ENCODE assay signal across 24 mouse cellular contexts in genomic region chr7:108936591-108936990, GRCm38 (mm10). TPM values are rescaled to one million over a fixed set of nuclear protein-coding genes. Genes with fewer than 3 reads are reported as not detected.
DNase-seq lines count a peak whose midpoint lies in the region; ATAC-seq and TF ChIP-seq lines count a peak whose summit lies in the region.
"Had no signal": no experiment of that assay in that cellular context is flagged by ENCODE, and none has a peak within 500 bp of the region (broad histone marks: within the 10 kb centered on the region; RNA-seq: fewer than 3 reads in every experiment).

No protein-coding gene starts in this region.

- TF ChIP-seq CTCF in liver, postnatal 0 days (IDR thresholded peaks at IDR 0.05; ENCODE audit: low read depth) = no peak

- no peaks in the 10 kb centered on the region for H3K9me3 ChIP-seq in heart, embryonic 10.5 days
- no peaks in the 10 kb centered on the region for H3K9me3 ChIP-seq in heart, embryonic 12.5 days (replicated peaks)
- no peaks in the 10 kb centered on the region for H3K9me3 ChIP-seq in liver, embryonic 12.5 days (replicated peaks)
- no peaks in the 10 kb centered on the region for H3K9me3 ChIP-seq in liver, postnatal 0 days (ENCODE audit: low read length)
- no peaks in the 10 kb centered on the region for H3K9me3 ChIP-seq in liver, embryonic 13.5 days (replicated peaks)
- H3K9me3 ChIP-seq: embryonic facial prominence, embryonic 13.5 days; forebrain, embryonic 13.5 days; heart, embryonic 13.5 days had no signal

- WGBS in heart, embryonic 10.5 days = 94% methylated on average over 4 of the region's 4 CpGs
- WGBS in heart, embryonic 12.5 days = 94% methylated on average over 4 of the region's 4 CpGs
- WGBS in liver, embryonic 12.5 days (ENCODE audit: insufficient replicate concordance) = 85% methylated on average over 4 of the region's 4 CpGs
- WGBS in liver, postnatal 0 days (ENCODE audit: insufficient replicate concordance) = 91% methylated on average over 4 of the region's 4 CpGs
- 78% methylated on average over 4 of the region's 4 CpGs for WGBS in liver, embryonic 13.5 days (ENCODE audit: insufficient replicate concordance)

- H3K4me1 ChIP-seq in heart, embryonic 10.5 days = peaks cover 11% of the 10 kb centered on the region
- H3K4me1 ChIP-seq in heart, embryonic 12.5 days (replicated peaks) = peaks cover 12% of the 10 kb centered on the region
- peaks cover 22% of the 10 kb centered on the region for H3K4me1 ChIP-seq in liver, embryonic 12.5 days
- H3K4me1 ChIP-seq in liver, postnatal 0 days (ENCODE audit: insufficient read depth) = peaks cover 13% of the 10 kb centered on the region
- peaks cover 23% of the 10 kb centered on the region for H3K4me1 ChIP-seq in liver, embryonic 13.5 days (replicated peaks)

- ATAC-seq in heart, embryonic 12.5 days (ENCODE audit: insufficient number of reproducible peaks, low FRiP score) = no peak
- no peak for ATAC-seq in liver, embryonic 12.5 days
- no peak for ATAC-seq in liver, postnatal 0 days
- ATAC-seq in liver, embryonic 13.5 days (ENCODE audit: low read depth) = no peak
- ATAC-seq: forebrain, embryonic 13.5 days; hindbrain, postnatal 0 days had no signal

- H3K4me2 ChIP-seq in heart, embryonic 12.5 days = no peak overlapping the region
- peak overlapping the region; percentile 88; the same call in 1 of the 2 replicates for H3K4me2 ChIP-seq in liver, embryonic 12.5 days
- H3K4me2 ChIP-seq in liver, postnatal 0 days (ENCODE audit: low read depth, low read length) = no peak overlapping the region
- 0 out of 2 replicates have a peak overlapping the region, but pooled peaks have one; percentile 87 for H3K4me2 ChIP-seq in liver, embryonic 13.5 days

- H3K4me3 ChIP-seq in heart, embryonic 10.5 days = no peak overlapping the region
- H3K4me3 ChIP-seq in heart, embryonic 12.5 days = no peak overlapping the region
- no peak overlapping the region for H3K4me3 ChIP-seq in liver, embryonic 12.5 days
- H3K4me3 ChIP-seq in liver, postnatal 0 days (ENCODE audit: low read depth, low read length) = no peak overlapping the region
- H3K4me3 ChIP-seq in liver, embryonic 13.5 days (replicated peaks) = peak overlapping the region; percentile 84; the same call in 1 of the 2 replicates
- H3K4me3 ChIP-seq: forebrain, embryonic 13.5 days; gastrocnemius, adult 2 months; heart, embryonic 13.5 days had no signal

- H3K27ac ChIP-seq in heart, embryonic 10.5 days = no peak overlapping the region
- H3K27ac ChIP-seq in heart, embryonic 12.5 days (ENCODE audit: poor library complexity, severe bottlenecking) = no peak overlapping the region
- peak overlapping the region; percentile 22; the same call in 1 of the 2 replicates for H3K27ac ChIP-seq in liver, embryonic 12.5 days
- no peak overlapping the region for H3K27ac ChIP-seq in liver, postnatal 0 days (ENCODE audit: low read depth)
- no peak overlapping the region for H3K27ac ChIP-seq in liver, embryonic 13.5 days
- H3K27ac ChIP-seq: embryonic facial prominence, embryonic 13.5 days; forebrain, embryonic 13.5 days; gastrocnemius, adult 2 months; heart, embryonic 13.5 days; hindbrain, postnatal 0 days had no signal

- DNase-seq in heart, embryonic 10.5 days (ENCODE audit: low spot score) = peak; percentile 65
- DNase-seq in liver, postnatal 0 days = no peak
- DNase-seq in liver, embryonic 13.5 days = no peak
- no peak for DNase-seq in gastrocnemius, adult 8-10 months (ENCODE audit: low spot score in 2 of 2)
- DNase-seq: adrenal gland, postnatal 10 days; cerebellum, adult 11 months; cerebellum, adult 8-10 months; cerebellum, postnatal 36 days; gastrocnemius, adult 2 months; gastrocnemius, postnatal 36 days; heart, adult 18-20 months; heart, postnatal 36 days had no signal

- H3K9ac ChIP-seq in heart, embryonic 12.5 days = no peak overlapping the region
- H3K9ac ChIP-seq in liver, embryonic 12.5 days = peak overlapping the region; percentile 91; the same call in 1 of the 2 replicates
- no peak overlapping the region for H3K9ac ChIP-seq in liver, postnatal 0 days (replicated peaks)
- peak overlapping the region; percentile 89; the same call in 1 of the 2 replicates for H3K9ac ChIP-seq in liver, embryonic 13.5 days
- H3K9ac ChIP-seq: embryonic facial prominence, embryonic 13.5 days; forebrain, embryonic 13.5 days had no signal

- no peak for TF ChIP-seq EP300 in liver, postnatal 0 days (IDR thresholded peaks at IDR 0.05; ENCODE audit: low read depth)

- peaks cover 56% of the 10 kb centered on the region for H3K36me3 ChIP-seq in heart, embryonic 10.5 days
- peaks cover 54% of the 10 kb centered on the region for H3K36me3 ChIP-seq in heart, embryonic 12.5 days
- H3K36me3 ChIP-seq in liver, embryonic 12.5 days = peaks cover 61% of the 10 kb centered on the region
- H3K36me3 ChIP-seq in liver, postnatal 0 days (replicated peaks; ENCODE audit: insufficient read depth, low read length) = peaks cover 45% of the 10 kb centered on the region
- peaks cover 59% of the 10 kb centered on the region for H3K36me3 ChIP-seq in liver, embryonic 13.5 days

- no peaks in the 10 kb centered on the region for H3K27me3 ChIP-seq in heart, embryonic 10.5 days (ENCODE audit: insufficient read depth, poor library complexity, severe bottlenecking)
- H3K27me3 ChIP-seq in heart, embryonic 12.5 days (replicated peaks) = no peaks in the 10 kb centered on the region
- peaks cover 4% of the 10 kb centered on the region; the same call in 1 of the 2 replicates for H3K27me3 ChIP-seq in liver, embryonic 12.5 days (replicated peaks)
- H3K27me3 ChIP-seq in liver, postnatal 0 days (ENCODE audit: insufficient read depth, low read length) = no peaks in the 10 kb centered on the region
- H3K27me3 ChIP-seq in liver, embryonic 13.5 days = no peaks in the 10 kb centered on the region
- H3K27me3 ChIP-seq: embryonic facial prominence, embryonic 13.5 days; forebrain, embryonic 13.5 days; heart, embryonic 13.5 days had no signal

RNA-seq across cellular contexts. Expression of gene Eif3f, which starts 2.4 kb away (rescaled TPM):
- polyA plus RNA-seq in heart, embryonic 10.5 days (2016; fragmentation: Nextera tagmentation; extraction: Ambion mirVana) = 49.3 and 61.1 TPM in 2 replicates
- polyA plus RNA-seq in heart, embryonic 12.5 days (2016; fragmentation: Nextera tagmentation; extraction: Ambion mirVana) = 50.3 and 52.1 TPM in 2 replicates
- 60.3 and 61.3 TPM in 2 replicates for polyA plus RNA-seq in liver, embryonic 12.5 days (2016; fragmentation: Nextera tagmentation; extraction: Ambion mirVana)
- polyA plus RNA-seq in liver, postnatal 0 days (2015; fragmentation: Nextera tagmentation; extraction: Ambion mirVana) = 34.6 and 36.9 TPM in 2 replicates
- 40.6 and 48.6 TPM in 2 replicates for polyA plus RNA-seq in liver, embryonic 13.5 days (2015; fragmentation: Nextera tagmentation; extraction: Ambion mirVana)
- 100 to 1,000 TPM; 111 to 136 (median 121) TPM for total RNA-seq in gastrocnemius, adult 8-10 months (2022)

RNA-seq across cellular contexts. Expression of gene Nlrp10, which starts 6.6 kb away (rescaled TPM):
- polyA plus RNA-seq in heart, embryonic 10.5 days (2016; fragmentation: Nextera tagmentation; extraction: Ambion mirVana) = 1.9 and 3.8 TPM in 2 replicates
- polyA plus RNA-seq in heart, embryonic 12.5 days (2016; fragmentation: Nextera tagmentation; extraction: Ambion mirVana) = 8.0 and 8.1 TPM in 2 replicates
- polyA plus RNA-seq in liver, embryonic 12.5 days (2016; fragmentation: Nextera tagmentation; extraction: Ambion mirVana) = 0.08 and 0.10 TPM in 2 replicates
- not detected in 2 replicates for polyA plus RNA-seq in liver, postnatal 0 days (2015; fragmentation: Nextera tagmentation; extraction: Ambion mirVana)
- 0.02 and 0.07 TPM in 2 replicates for polyA plus RNA-seq in liver, embryonic 13.5 days (2015; fragmentation: Nextera tagmentation; extraction: Ambion mirVana)
- total RNA-seq in gastrocnemius, adult 8-10 months (2022) = 1 to 10 TPM; 1.3 to 2.5 (median 1.8) TPM
- total RNA-seq: hindbrain, postnatal 0 days had no signal
- polyA plus RNA-seq: brain, embryonic 14.5 days; hindbrain, embryonic 11.5 days; intestine, embryonic 14.5 days had no signal

RNA-seq across cellular contexts. Expression of gene Tub, which starts 13.5 kb away (rescaled TPM):
- polyA plus RNA-seq in heart, embryonic 10.5 days (2016; fragmentation: Nextera tagmentation; extraction: Ambion mirVana) = 0.25 and 0.88 TPM in 2 replicates
- polyA plus RNA-seq in heart, embryonic 12.5 days (2016; fragmentation: Nextera tagmentation; extraction: Ambion mirVana) = 0.54 and 0.61 TPM in 2 replicates
- 0.04 and 0.19 TPM in 2 replicates for polyA plus RNA-seq in liver, embryonic 12.5 days (2016; fragmentation: Nextera tagmentation; extraction: Ambion mirVana)
- not detected in 2 replicates for polyA plus RNA-seq in liver, postnatal 0 days (2015; fragmentation: Nextera tagmentation; extraction: Ambion mirVana)
- 0.06 and 0.07 TPM in 2 replicates for polyA plus RNA-seq in liver, embryonic 13.5 days (2015; fragmentation: Nextera tagmentation; extraction: Ambion mirVana)
- total RNA-seq in gastrocnemius, adult 8-10 months (2022) = under 1 TPM; 0.24 to 0.52 (median 0.31) TPM
- total RNA-seq: MEL had no signal

RNA-seq across cellular contexts. Expression of gene Olfr519, which starts 42.4 kb away (rescaled TPM):
- not detected in 2 replicates for polyA plus RNA-seq in heart, embryonic 10.5 days (2016; fragmentation: Nextera tagmentation; extraction: Ambion mirVana)
- not detected in 2 replicates for polyA plus RNA-seq in heart, embryonic 12.5 days (2016; fragmentation: Nextera tagmentation; extraction: Ambion mirVana)
- not detected in 2 replicates for polyA plus RNA-seq in liver, embryonic 12.5 days (2016; fragmentation: Nextera tagmentation; extraction: Ambion mirVana)
- polyA plus RNA-seq in liver, postnatal 0 days (2015; fragmentation: Nextera tagmentation; extraction: Ambion mirVana) = not detected in 2 replicates
- not detected in 2 replicates for polyA plus RNA-seq in liver, embryonic 13.5 days (2015; fragmentation: Nextera tagmentation; extraction: Ambion mirVana)
- not detected for total RNA-seq in gastrocnemius, adult 8-10 months (2022)
- total RNA-seq: adrenal gland, postnatal 10 days; adrenal gland, postnatal 4 days; gastrocnemius, adult 2 months; gastrocnemius, postnatal 36 days; heart, adult 18-20 months; heart, postnatal 36 days; hindbrain, postnatal 0 days; MEL had no signal
- polyA plus RNA-seq: brain, embryonic 14.5 days; embryonic facial prominence, embryonic 13.5 days; forebrain, embryonic 13.5 days; heart, embryonic 13.5 days; heart, postnatal 0 days; hindbrain, embryonic 11.5 days; hindbrain, postnatal 0 days; intestine, embryonic 14.5 days had no signal

RNA-seq across cellular contexts. Expression of gene Olfr518, which starts 51.8 kb away (rescaled TPM):
- polyA plus RNA-seq in heart, embryonic 10.5 days (2016; fragmentation: Nextera tagmentation; extraction: Ambion mirVana) = not detected in 2 replicates
- not detected in 2 replicates for polyA plus RNA-seq in heart, embryonic 12.5 days (2016; fragmentation: Nextera tagmentation; extraction: Ambion mirVana)
- polyA plus RNA-seq in liver, embryonic 12.5 days (2016; fragmentation: Nextera tagmentation; extraction: Ambion mirVana) = not detected in 2 replicates
- polyA plus RNA-seq in liver, postnatal 0 days (2015; fragmentation: Nextera tagmentation; extraction: Ambion mirVana) = not detected in 2 replicates
- polyA plus RNA-seq in liver, embryonic 13.5 days (2015; fragmentation: Nextera tagmentation; extraction: Ambion mirVana) = not detected in 2 replicates
- not detected for total RNA-seq in gastrocnemius, adult 8-10 months (2022)
- total RNA-seq: adrenal gland, postnatal 10 days; adrenal gland, postnatal 4 days; gastrocnemius, adult 2 months; gastrocnemius, postnatal 36 days; heart, adult 18-20 months; heart, postnatal 36 days; hindbrain, postnatal 0 days; MEL had no signal
- polyA plus RNA-seq: brain, embryonic 14.5 days; embryonic facial prominence, embryonic 13.5 days; forebrain, embryonic 13.5 days; heart, embryonic 13.5 days; heart, postnatal 0 days; hindbrain, embryonic 11.5 days; hindbrain, postnatal 0 days; intestine, embryonic 14.5 days had no signal

Comparison
In these comparisons a context has a peak if more than half of its experiments do, and no peak if none do; other contexts are left out.
1. H3K4me2 ChIP-seq: peak in liver, embryonic 12.5 days (single experiment) and liver, embryonic 13.5 days (single experiment); none in heart, embryonic 12.5 days (single experiment) and liver, postnatal 0 days (single experiment).
2. H3K9ac ChIP-seq: peak in liver, embryonic 12.5 days (single experiment) and liver, embryonic 13.5 days (single experiment); none in heart, embryonic 12.5 days (single experiment) and liver, postnatal 0 days (single experiment).